Mouse (Mus musculus) cortical plate, adult 2 months (tissue): ENCODE measurements around the gene Decr2.

Source experiments
- CTCF ChIP-seq: fragments of 200-500 bp; IDR thresholded peaks from 2 replicates; pipeline ENCODE4 v1.5.1; 2011; ENCODE audit warnings: mild to moderate bottlenecking, control low read depth, low read length; ENCODE audit not compliant: insufficient read depth; ENCODE audit errors: extremely low read depth
- POLR2A ChIP-seq: fragments of 200-500 bp; IDR thresholded peaks from 2 replicates; pipeline ENCODE4 v1.6.1; 2011; ENCODE audit warnings: mild to moderate bottlenecking, low read length, control low read depth; ENCODE audit not compliant: insufficient read depth; ENCODE audit errors: extremely low read depth

- TF ChIP-seq CTCF (no peak), POLR2A (no peak)
Measured at GRCm38 (mm10) chr17:26046253-26046997, 43.7 kb downstream of the Decr2 start.
